Comparison of ENCODE assay signal across 23 mouse cellular contexts in the genomic region with DNA sequence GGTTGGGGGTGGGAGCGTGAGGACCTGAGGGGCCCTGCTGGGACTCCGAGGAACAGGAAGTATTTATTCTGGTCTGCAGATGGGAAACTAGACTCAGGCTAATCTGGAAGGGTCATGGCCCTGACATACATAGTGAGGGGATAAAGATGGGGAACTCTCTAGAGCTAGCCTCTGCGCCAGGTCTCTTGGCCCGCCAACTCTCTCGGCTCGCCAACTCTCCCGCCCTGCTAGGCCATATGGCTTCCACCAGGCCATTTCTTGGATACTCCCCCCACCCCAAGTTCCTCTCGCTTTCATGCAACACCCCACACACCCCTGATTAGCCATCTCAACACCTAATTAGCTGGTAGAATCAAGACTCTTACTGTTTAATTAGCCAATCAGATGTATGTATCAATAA. TPM values are rescaled to one million over a fixed set of nuclear protein-coding genes. Genes with fewer than 3 reads are reported as not detected.
"Had no signal": no experiment of that assay in that cellular context is flagged by ENCODE, and none has a peak within 500 bp of the region (broad histone marks: within the 10 kb centered on the region; RNA-seq: fewer than 3 reads in every experiment).

No protein-coding gene starts in this region.

- H3K4me3 ChIP-seq: embryonic facial prominence, embryonic 10.5 days; embryonic facial prominence, embryonic 12.5 days; embryonic facial prominence, embryonic 13.5 days; embryonic facial prominence, embryonic 15.5 days; erythroblast, embryonic 14.5 days; forebrain, embryonic 10.5 days; forebrain, embryonic 12.5 days; forebrain, embryonic 13.5 days; forebrain, embryonic 15.5 days; gastrocnemius, adult 2 months; heart, adult 2 months had no signal

- DNase-seq: cerebellum, adult 9-10 months; cerebellum, postnatal 36 days; forebrain, postnatal 0 days; gastrocnemius, adult 2 months; gastrocnemius, postnatal 10 days; gastrocnemius, postnatal 14 days; gastrocnemius, postnatal 25 days; gastrocnemius, postnatal 36 days; heart, adult 11 months; heart, adult 18-20 months; heart, adult 2 months had no signal

- H3K27me3 ChIP-seq: embryonic facial prominence, embryonic 13.5 days; embryonic facial prominence, embryonic 15.5 days; forebrain, embryonic 13.5 days; forebrain, embryonic 15.5 days had no signal

- H3K4me2 ChIP-seq: embryonic facial prominence, embryonic 12.5 days; embryonic facial prominence, embryonic 13.5 days; embryonic facial prominence, embryonic 15.5 days; forebrain, embryonic 12.5 days; forebrain, embryonic 13.5 days; forebrain, embryonic 15.5 days; heart, embryonic 11.5 days had no signal

- H3K9me3 ChIP-seq: embryonic facial prominence, embryonic 10.5 days; embryonic facial prominence, embryonic 12.5 days; embryonic facial prominence, embryonic 13.5 days; embryonic facial prominence, embryonic 15.5 days; forebrain, embryonic 10.5 days; forebrain, embryonic 12.5 days; forebrain, embryonic 13.5 days; forebrain, embryonic 15.5 days; heart, embryonic 10.5 days had no signal

- ATAC-seq: forebrain, embryonic 13.5 days; forebrain, embryonic 14.5 days; forebrain, embryonic 15.5 days had no signal

- H3K4me1 ChIP-seq: forebrain, embryonic 12.5 days; forebrain, embryonic 13.5 days; forebrain, embryonic 15.5 days had no signal

- H3K27ac ChIP-seq: embryonic facial prominence, embryonic 12.5 days; embryonic facial prominence, embryonic 13.5 days; embryonic facial prominence, embryonic 15.5 days; forebrain, embryonic 12.5 days; forebrain, embryonic 13.5 days; forebrain, embryonic 15.5 days; gastrocnemius, adult 2 months; heart, adult 2 months; heart, embryonic 10.5 days had no signal

- H3K9ac ChIP-seq: embryonic facial prominence, embryonic 12.5 days; embryonic facial prominence, embryonic 13.5 days; embryonic facial prominence, embryonic 15.5 days; forebrain, embryonic 12.5 days; forebrain, embryonic 13.5 days; forebrain, embryonic 15.5 days; forebrain, postnatal 0 days had no signal

- H3K36me3 ChIP-seq: embryonic facial prominence, embryonic 12.5 days; embryonic facial prominence, embryonic 13.5 days; embryonic facial prominence, embryonic 15.5 days; forebrain, embryonic 10.5 days; forebrain, embryonic 12.5 days; forebrain, embryonic 15.5 days; heart, embryonic 10.5 days had no signal

RNA-seq across cellular contexts. Expression of gene Crispld2, which starts 20.3 kb away (rescaled TPM):
- polyA plus RNA-seq: erythroblast, embryonic 14.5 days had no signal
